Mouse (Mus musculus): ENCODE data around the gene Cdk10. TPM values are rescaled to one million over a fixed set of nuclear protein-coding genes. Genes with fewer than 3 reads are reported as not detected.

Gene Cdk10
- polyA plus RNA-seq, 1 experiment from 2014 or later: 31.1 TPM

DNA sequence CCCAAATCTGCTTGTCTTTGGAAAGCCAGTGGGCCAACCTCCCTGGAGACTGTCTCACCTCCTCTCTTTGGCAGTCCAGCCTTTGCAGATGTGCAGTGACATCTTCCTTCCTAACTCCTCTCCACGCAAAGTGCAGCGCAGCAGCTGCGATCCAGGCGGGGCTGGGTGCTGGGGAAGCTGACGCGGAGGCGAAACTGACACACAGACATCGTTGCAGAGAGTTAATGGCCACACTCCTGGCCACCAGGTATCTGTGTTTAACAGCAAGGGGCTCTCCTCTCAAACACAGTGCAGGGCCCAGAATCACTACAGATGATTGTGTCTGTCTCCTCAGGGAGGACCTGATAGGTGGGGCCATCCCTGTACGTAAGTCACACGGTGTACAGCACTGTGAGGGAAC is 46.5 kb downstream of the Cdk10 start:
- no peak overlapping the region for H3K4me2 ChIP-seq (ENCODE audit: low read depth, low read length)
- WGBS: 87% methylated on average over 10 of the region's 10 CpGs
- no peaks in the 10 kb centered on the region for H3K27me3 ChIP-seq (replicated peaks; ENCODE audit: control insufficient read depth, insufficient read depth, low read length)
- no peak overlapping the region for H3K27ac ChIP-seq (replicated peaks; ENCODE audit: low read depth, low read length)
- H3K9ac ChIP-seq (ENCODE audit: low read depth, low read length): no peak overlapping the region
- H3K9me3 ChIP-seq (ENCODE audit: control insufficient read depth, low read length): no peaks in the 10 kb centered on the region
- H3K4me1 ChIP-seq (ENCODE audit: control insufficient read depth, insufficient read depth, low read length): no peaks in the 10 kb centered on the region
- no peak overlapping the region for H3K4me3 ChIP-seq (ENCODE audit: low read depth, low read length)
- DNase-seq (ENCODE audit: low spot score) (no peak), ATAC-seq (ENCODE audit: low read depth) (no peak)
- H3K36me3 ChIP-seq (ENCODE audit: control insufficient read depth, insufficient read depth, low read length): peaks cover 52% of the 10 kb centered on the region

DNA sequence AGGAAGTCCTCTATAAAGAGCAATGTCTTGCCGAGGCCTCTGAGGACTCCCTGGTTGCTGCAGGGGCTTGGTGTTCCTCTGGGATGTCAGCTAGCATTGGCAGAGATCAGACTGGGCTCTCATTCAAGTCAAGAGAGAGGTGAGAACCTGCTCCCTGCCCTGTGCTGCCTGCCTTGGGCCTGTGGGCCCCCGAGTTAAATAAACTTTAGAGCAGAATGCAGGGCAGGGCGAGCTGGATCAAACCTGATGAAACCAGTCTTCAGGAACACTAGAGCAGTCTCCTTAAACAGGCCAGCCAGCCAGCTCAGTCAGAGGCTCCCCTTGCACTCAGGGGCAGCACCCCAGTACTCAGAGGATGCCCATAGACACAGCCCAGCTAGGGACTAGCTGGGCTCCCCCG is 47.3 kb downstream of the Cdk10 start:
- no peak overlapping the region; the same call in 1 of the 2 replicates for H3K27ac ChIP-seq (replicated peaks; ENCODE audit: low read depth, low read length)
- H3K36me3 ChIP-seq (ENCODE audit: control insufficient read depth, insufficient read depth, low read length): peaks cover 44% of the 10 kb centered on the region
- H3K9ac ChIP-seq (ENCODE audit: low read depth, low read length): no peak overlapping the region
- no peak for ATAC-seq (ENCODE audit: low read depth)
- no peaks in the 10 kb centered on the region for H3K27me3 ChIP-seq (replicated peaks; ENCODE audit: control insufficient read depth, insufficient read depth, low read length)
- H3K4me1 ChIP-seq (ENCODE audit: control insufficient read depth, insufficient read depth, low read length): no peaks in the 10 kb centered on the region
- no peaks in the 10 kb centered on the region for H3K9me3 ChIP-seq (ENCODE audit: control insufficient read depth, low read length)
- DNase-seq (ENCODE audit: low spot score): no peak
- 71% methylated on average over 4 of the region's 4 CpGs for WGBS
- no peak overlapping the region for H3K4me3 ChIP-seq (ENCODE audit: low read depth, low read length)
- H3K4me2 ChIP-seq (ENCODE audit: low read depth, low read length): no peak overlapping the region

DNA sequence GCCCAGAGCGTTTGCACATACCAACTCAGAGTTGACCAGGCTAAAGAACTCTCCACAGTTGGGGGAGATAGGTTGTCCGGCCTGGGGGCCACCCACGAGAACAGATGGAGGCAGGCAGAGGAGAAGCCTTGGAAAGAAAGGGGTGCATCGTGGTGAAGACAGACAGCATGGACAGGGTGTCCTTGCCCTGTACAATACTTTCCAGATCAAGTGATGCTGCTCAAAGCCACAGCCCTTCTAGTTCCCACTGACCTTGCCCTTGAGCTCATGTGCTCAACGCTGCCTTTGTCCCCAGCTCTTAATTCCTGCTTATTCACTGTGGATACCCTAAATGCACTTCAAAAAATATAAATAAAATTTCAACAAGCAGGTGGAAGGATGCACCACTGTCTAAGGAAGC is 49.8 kb downstream of the Cdk10 start:
- Histone ChIP-seq H3K27me3 (replicated peaks; ENCODE audit: control insufficient read depth, insufficient read depth, low read length) (no peaks in the 10 kb centered on the region), H3K4me3 (ENCODE audit: low read depth, low read length) (no peak overlapping the region), H3K4me2 (ENCODE audit: low read depth, low read length) (no peak overlapping the region), H3K9ac (ENCODE audit: low read depth, low read length) (no peak overlapping the region), H3K27ac (replicated peaks; ENCODE audit: low read depth, low read length) (no peak overlapping the region), H3K36me3 (ENCODE audit: control insufficient read depth, insufficient read depth, low read length) (peaks cover 19% of the 10 kb centered on the region), H3K4me1 (ENCODE audit: control insufficient read depth, insufficient read depth, low read length) (no peaks in the 10 kb centered on the region), H3K9me3 (ENCODE audit: control insufficient read depth, low read length) (no peaks in the 10 kb centered on the region)
- ATAC-seq (ENCODE audit: low read depth) (no peak), DNase-seq (ENCODE audit: low spot score) (no peak)
- 88% methylated on average over 5 of the region's 5 CpGs for WGBS

DNA sequence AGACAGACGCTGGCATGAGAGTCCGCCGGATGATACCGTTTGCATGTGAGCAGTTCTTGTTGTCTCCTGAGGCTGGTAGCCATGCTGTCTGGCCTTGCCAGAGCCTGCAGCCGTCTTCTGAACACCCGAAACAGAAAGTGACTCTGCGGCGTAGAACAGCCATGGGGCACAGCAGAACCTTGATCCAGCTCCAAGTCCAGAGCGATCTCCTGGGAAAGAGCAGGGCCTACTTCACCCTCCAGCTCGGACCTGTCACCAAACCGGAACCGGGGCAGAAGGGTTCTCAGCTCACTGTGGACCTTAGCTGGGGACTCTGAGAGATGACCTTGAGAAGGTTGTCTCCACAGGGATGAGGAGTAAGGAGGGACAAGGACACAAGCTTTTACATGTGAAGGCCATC is 50.5 kb downstream of the Cdk10 start:
- 92% methylated on average over 12 of the region's 12 CpGs for WGBS
- peaks cover 12% of the 10 kb centered on the region; the same call in 1 of the 2 replicates for H3K36me3 ChIP-seq (ENCODE audit: control insufficient read depth, insufficient read depth, low read length)
- no peak for ATAC-seq (ENCODE audit: low read depth)

DNA sequence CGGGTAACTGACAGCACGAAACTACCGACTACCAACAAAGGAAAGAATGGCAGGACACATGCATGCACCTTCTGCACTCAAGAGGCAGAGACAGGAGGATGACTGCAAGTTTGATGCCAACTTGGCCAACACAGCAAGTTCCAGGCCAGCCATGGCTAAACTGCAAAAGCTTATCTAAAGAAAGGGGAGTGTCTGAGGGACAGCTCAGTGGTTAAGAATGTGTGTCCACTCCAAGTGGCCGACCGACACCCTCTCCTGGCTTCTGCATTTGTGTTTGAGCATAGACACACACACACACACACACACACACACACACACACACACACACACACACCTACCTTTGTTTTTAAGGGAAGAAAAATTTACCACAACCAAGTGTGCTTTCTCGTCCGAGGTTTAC is 53.8 kb downstream of the Cdk10 start:
- no peaks in the 10 kb centered on the region for H3K9me3 ChIP-seq (ENCODE audit: control insufficient read depth, low read length)
- DNase-seq (ENCODE audit: low spot score) (no peak), ATAC-seq (ENCODE audit: low read depth) (no peak)
- no peak overlapping the region for H3K27ac ChIP-seq (replicated peaks; ENCODE audit: low read depth, low read length)
- H3K27me3 ChIP-seq (replicated peaks; ENCODE audit: control insufficient read depth, insufficient read depth, low read length): no peaks in the 10 kb centered on the region
- peaks cover 14% of the 10 kb centered on the region; the same call in 1 of the 2 replicates for H3K36me3 ChIP-seq (ENCODE audit: control insufficient read depth, insufficient read depth, low read length)
- H3K9ac ChIP-seq (ENCODE audit: low read depth, low read length): no peak overlapping the region
- H3K4me2 ChIP-seq (ENCODE audit: low read depth, low read length): no peak overlapping the region
- 93% methylated on average over 7 of the region's 7 CpGs for WGBS
- H3K4me3 ChIP-seq (ENCODE audit: low read depth, low read length): no peak overlapping the region
- H3K4me1 ChIP-seq (ENCODE audit: control insufficient read depth, insufficient read depth, low read length): no peaks in the 10 kb centered on the region

More for the DNA sequence above, 50.5 kb downstream of the Cdk10 start:
- no peaks in the 10 kb centered on the region for H3K9me3 ChIP-seq (ENCODE audit: control insufficient read depth, low read length)
- no peak overlapping the region for H3K4me3 ChIP-seq (ENCODE audit: low read depth, low read length)
- no peaks in the 10 kb centered on the region for H3K27me3 ChIP-seq (replicated peaks; ENCODE audit: control insufficient read depth, insufficient read depth, low read length)
- no peak overlapping the region for H3K9ac ChIP-seq (ENCODE audit: low read depth, low read length)
- H3K4me1 ChIP-seq (ENCODE audit: control insufficient read depth, insufficient read depth, low read length): no peaks in the 10 kb centered on the region
- no peak overlapping the region for H3K4me2 ChIP-seq (ENCODE audit: low read depth, low read length)
- H3K27ac ChIP-seq (replicated peaks; ENCODE audit: low read depth, low read length): no peak overlapping the region
- no peak for DNase-seq (ENCODE audit: low spot score)

DNA sequence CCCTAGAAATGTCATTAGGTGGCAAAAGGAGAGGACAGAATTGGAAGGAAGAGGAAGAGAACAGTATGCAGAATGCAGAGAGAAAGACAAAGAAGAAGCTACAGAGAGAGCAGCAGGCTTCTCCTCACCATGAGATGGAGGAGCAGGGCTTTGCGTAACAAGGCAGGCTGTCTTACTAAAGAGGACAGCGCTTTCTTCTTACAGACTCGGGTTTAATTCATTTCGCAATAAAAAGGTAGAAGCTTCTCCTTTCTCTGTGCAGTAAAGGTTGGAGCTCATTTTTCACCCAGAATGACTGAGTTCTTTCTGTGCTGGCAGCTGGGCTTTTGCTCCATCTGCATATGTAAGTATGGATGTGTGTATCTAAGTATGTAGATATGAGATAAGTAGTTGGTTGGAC is 55.2 kb downstream of the Cdk10 start:
- DNase-seq (ENCODE audit: low spot score) (no peak), ATAC-seq (ENCODE audit: low read depth) (no peak)
- Histone ChIP-seq H3K27me3 (replicated peaks; ENCODE audit: control insufficient read depth, insufficient read depth, low read length) (no peaks in the 10 kb centered on the region), H3K4me3 (ENCODE audit: low read depth, low read length) (no peak overlapping the region), H3K4me2 (ENCODE audit: low read depth, low read length) (no peak overlapping the region), H3K27ac (replicated peaks; ENCODE audit: low read depth, low read length) (no peak overlapping the region), H3K36me3 (ENCODE audit: control insufficient read depth, insufficient read depth, low read length) (peaks cover 11% of the 10 kb centered on the region; the same call in 1 of the 2 replicates), H3K9ac (ENCODE audit: low read depth, low read length) (no peak overlapping the region), H3K9me3 (ENCODE audit: control insufficient read depth, low read length) (no peaks in the 10 kb centered on the region), H3K4me1 (ENCODE audit: control insufficient read depth, insufficient read depth, low read length) (no peaks in the 10 kb centered on the region)
- 91% methylated on average over 4 of the region's 4 CpGs for WGBS

DNA sequence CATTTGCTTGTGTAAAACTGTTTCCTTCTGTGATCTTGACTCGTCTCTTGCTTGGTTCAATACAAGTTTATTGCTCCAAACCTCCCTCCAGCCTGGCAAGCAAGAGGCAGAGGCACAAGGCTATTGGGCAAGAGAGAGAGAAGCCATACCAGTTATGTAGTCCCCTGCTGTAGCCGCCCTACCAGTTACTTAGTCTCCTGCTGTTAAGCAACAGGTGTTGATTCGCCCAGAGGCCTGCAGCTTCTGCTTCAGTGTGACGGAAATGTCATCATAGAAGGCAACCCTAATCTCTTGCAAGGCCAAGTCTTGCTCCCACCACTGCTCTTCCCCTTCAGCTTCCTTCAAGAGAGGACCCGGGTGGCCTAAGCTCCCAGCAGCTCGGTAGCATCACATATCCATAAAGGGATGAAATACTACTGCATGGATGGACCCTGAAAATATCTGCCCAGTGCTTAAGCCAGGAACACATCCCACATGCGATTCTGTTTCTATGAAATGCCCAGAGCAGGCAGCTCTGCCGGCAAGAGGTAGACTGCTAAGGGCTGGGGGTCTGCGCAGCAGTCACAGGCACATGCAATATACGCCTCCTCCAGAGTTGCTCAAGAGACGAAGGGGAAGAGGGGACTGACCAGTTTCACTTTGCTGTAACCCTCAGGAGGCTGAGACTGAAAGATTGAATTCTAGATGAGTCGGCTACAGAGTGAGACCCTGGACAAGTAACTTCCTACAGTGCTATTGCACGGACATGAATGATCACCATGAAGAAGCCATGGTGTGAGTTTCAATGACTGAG is 55.9 kb downstream of the Cdk10 start:
- Histone ChIP-seq H3K36me3 (ENCODE audit: control insufficient read depth, insufficient read depth, low read length) (peaks cover 11% of the 10 kb centered on the region; the same call in 1 of the 2 replicates), H3K9me3 (ENCODE audit: control insufficient read depth, low read length) (no peaks in the 10 kb centered on the region), H3K27ac (replicated peaks; ENCODE audit: low read depth, low read length) (no peak overlapping the region), H3K27me3 (replicated peaks; ENCODE audit: control insufficient read depth, insufficient read depth, low read length) (no peaks in the 10 kb centered on the region), H3K9ac (ENCODE audit: low read depth, low read length) (no peak overlapping the region), H3K4me2 (ENCODE audit: low read depth, low read length) (no peak overlapping the region), H3K4me1 (ENCODE audit: control insufficient read depth, insufficient read depth, low read length) (no peaks in the 10 kb centered on the region), H3K4me3 (ENCODE audit: low read depth, low read length) (no peak overlapping the region)
- DNase-seq (ENCODE audit: low spot score) (no peak), ATAC-seq (ENCODE audit: low read depth) (no peak)
- WGBS: 86% methylated on average over 13 of the region's 13 CpGs

Data from embryonic facial prominence, embryonic 14.5 days (tissue).